Mouse (Mus musculus) cerebellum, postnatal 36 days (tissue): ENCODE results near the gene Il11ra1.

ENCODE experiments used
- DNase-seq, 2 experiments: peaks; one replicate each; pipeline ENCODE4 v3.0.0; 2021 to 2022; ENCODE audit warnings: mixed read lengths in 2 of 2

Gene Il11ra1

DNA sequence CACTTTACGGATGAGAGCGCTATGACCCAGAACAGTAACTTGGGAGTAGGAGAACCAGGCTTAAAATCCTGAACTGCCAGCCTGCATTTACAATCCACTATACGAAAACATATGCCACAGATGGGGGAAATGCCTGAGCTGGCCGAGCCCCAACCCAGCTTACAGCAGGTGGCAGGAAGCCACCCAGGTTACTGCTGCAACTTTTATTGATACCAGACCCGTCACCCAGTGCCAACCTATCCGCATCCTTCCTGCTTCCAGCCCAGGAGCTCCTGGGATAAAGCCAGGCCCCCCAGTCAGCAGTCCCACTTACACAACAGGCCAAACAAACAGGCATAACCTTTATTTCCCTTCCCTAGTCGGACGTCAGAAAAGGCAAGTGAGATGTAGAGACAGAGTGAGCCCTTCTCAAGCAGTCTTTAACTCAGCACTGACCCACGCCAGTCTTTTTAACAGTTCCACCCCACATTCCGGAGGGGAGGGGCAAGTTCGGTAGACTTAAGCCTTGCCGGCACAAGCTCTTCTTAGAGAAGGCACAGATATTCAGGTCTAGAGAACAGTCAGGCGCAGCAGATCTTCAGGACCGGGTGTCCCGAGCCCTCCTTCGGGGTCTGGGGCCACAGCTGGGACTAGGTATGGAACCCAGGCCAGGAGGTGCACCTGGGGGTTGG is 12.1 kb downstream of the Il11ra1 start:
- DNase-seq: peak; percentile 46 to 55

GRCm38 (mm10) chr4:41712421-41713196 is 12.8 kb downstream of the Il11ra1 start:
- no peak for DNase-seq

DNA sequence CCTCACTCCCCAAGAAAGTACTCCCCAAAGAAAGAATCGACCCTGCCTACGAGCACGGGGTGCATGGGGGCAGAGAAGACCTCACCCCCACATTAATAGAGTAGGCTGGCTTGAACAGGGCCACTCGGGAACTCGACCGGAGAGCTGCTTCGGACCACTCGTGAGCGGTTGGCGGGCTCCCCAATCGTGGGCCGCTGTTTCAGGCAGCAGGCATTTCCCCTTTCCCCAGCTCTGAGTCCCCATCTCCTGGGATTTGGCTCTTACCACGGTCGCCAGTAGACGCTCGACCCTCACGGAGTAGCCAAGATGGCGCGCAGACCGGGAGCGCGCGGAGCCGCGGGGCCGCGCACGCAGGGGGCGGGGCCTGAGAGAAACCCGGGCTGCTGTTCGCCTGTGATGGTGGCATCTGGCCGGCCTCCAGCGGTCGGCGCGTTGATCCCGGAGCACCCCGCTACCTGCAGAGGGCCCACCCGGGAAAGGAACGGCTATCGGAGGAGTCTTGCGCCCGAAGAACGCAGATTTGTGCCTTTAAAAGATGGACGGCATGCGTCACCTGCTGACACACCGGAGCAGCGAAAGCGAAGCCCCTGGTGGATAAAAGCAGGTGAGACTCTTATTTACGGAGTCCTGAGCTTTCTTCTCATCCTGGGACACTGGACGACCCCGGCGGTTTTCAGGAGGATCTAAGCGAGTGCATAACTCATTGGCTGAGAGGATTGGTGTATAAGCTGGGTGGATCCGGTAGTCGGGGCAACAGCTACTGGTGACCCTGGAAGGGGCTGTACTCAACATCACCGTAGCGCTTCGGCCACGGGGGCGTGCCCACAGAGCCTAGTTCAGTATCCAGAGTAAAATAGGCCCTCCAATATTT is 13.6 kb downstream of the Il11ra1 start, which contains the start of gene Rpp25l:
Gene Rpp25l, minus strand, starts transcription at position 338 of the 871 bp plus-strand sequence.
- peak; percentile 87 to 88 for DNase-seq

GRCm38 (mm10) chr4:41714276-41714675 is 14.5 kb downstream of the Il11ra1 start:
- peak; percentile 73 to 81 for DNase-seq

DNA sequence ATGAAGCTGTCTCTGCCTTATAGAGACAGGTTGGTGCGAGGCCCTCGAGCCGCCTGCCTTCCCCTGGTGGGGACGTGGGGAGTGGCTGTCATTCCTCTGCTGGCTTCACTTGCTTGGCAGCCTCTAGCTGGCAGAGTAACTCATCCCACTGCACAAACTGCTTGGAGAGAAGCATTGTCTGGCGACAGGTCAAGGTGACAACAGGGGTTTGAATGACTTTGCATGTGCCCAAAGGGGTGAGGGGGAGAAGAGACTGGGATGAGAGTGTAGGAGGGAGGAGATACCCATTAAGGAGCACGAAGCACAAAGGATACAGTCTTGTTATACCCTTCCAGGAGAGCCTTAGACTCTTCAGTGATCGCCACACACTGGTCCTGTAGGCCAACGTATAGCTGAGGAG is 15.3 kb downstream of the Il11ra1 start:
- no peak for DNase-seq

- peak; percentile 47 to 69 for DNase-seq
Observed at GRCm38 (mm10) chr4:41715596-41715995, 15.8 kb downstream of the Il11ra1 start.

DNA sequence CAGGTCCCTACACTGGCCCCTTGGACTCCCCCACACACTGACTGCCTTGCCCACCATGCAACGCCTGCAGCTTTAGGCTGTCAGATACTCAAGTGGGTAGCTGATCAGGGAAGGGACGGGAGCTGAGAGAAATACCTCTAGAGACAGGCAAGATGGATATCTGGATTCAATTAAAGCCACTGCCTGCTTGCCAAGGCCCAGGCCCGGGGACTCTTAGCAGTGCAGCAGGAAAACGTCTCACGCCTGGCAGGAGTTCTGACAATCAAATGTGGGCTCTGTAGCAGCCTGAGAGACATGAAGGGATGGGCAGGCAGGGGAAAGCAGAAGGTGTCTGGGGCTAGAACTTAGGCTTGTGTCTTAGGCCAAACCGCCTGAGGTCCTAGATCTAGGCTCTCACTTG is 17.0 kb downstream of the Il11ra1 start:
- no peak for DNase-seq

DNA sequence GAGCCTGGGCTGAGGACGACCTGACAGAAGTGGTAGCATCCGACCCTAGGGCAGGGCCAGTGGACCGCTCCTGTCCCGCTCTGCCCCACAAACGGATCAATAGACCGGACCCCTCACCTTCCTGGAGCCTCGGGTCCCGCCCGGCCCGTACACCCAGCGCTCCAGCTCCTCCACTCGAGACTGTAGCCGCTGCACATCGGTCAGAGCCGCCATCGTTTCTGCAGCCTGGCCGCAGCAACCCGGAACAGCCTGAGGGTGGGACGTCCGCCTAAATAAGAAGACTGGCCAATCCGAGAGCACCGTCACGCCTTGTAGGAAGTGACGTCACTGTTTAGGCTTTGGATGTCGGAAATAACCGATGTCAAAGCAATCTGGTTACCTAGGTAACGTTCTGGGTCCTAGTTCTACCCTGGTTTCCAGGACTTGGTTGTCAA is 23.1 kb downstream of the Il11ra1 start, which contains the start of gene Dctn3:
Gene Dctn3, minus strand, starts transcription at position 253 of the 434 bp plus-strand sequence.
- peak; percentile 85 to 87 for DNase-seq

GRCm38 (mm10) chr4:41726826-41727621 is 27.2 kb downstream of the Il11ra1 start:
- DNase-seq: no peak

DNA sequence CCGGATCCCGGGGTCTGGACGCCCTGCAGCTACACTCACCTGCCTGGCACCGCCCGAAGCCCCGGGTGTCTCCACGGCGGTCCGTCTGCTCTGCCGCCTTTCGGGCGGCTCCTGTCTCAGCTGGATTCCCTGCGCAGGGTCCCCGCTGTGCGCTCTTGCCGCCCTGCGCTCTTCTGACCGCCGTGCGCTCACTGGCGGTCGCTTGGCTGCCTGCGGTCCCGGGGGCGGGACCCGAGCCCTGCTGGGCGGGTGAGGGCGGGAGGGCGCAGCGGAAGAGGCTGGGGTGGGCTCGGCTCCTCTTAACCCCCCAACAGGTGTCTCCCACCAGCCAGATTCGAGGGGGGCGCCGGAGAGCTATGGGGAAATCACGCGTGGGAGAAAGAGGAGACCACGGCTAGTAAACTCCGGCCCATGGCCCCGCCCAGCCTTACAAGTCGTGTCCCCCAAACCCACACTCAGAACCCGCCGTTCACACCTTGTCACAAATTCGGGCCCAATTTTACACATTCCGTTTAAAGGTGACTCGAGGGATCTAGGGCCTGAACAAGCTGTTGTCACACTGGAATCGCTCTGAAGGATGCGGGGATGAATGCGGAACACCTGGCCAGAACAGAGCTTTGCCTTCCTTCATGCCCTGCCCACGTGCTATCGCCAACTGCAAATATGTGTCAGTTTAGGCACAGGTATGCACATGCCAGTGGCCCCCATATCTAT is 31.4 kb downstream of the Il11ra1 start, which contains the start of gene Arid3c:
Gene Arid3c, minus strand, starts transcription at position 91 of the 714 bp plus-strand sequence.
- DNase-seq: no peak

- peak; percentile 72 to 76 for DNase-seq
Observed at GRCm38 (mm10) chr4:41737602-41738255, 37.9 kb downstream of the Il11ra1 start.

DNA sequence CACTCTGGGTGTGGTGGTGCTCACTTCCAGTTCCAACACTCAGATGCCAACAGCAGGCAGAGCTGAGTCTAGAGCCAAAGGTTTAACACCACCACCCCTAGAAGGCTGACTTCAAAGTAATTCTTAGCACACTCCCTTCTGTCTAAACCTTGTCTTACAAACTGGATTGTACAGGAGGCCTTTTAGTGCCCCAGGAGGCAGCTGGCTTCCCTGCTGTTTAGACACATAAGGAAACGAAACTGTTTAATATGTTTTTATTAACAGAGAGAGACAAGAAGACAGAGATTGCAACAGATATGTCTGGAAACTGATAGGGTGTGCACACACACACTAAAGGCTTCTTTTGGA is 38.4 kb downstream of the Il11ra1 start:
- no peak for DNase-seq

- no peak for DNase-seq
Observed at GRCm38 (mm10) chr4:41739260-41739659, 39.5 kb downstream of the Il11ra1 start.

- peak; percentile 60 to 64 for DNase-seq
Observed at GRCm38 (mm10) chr4:41740380-41741157, 40.8 kb downstream of the Il11ra1 start.

- DNase-seq: peak; percentile 93 to 94
Observed at GRCm38 (mm10) chr4:41741158-41741560, 41.4 kb downstream of the Il11ra1 start.

DNA sequence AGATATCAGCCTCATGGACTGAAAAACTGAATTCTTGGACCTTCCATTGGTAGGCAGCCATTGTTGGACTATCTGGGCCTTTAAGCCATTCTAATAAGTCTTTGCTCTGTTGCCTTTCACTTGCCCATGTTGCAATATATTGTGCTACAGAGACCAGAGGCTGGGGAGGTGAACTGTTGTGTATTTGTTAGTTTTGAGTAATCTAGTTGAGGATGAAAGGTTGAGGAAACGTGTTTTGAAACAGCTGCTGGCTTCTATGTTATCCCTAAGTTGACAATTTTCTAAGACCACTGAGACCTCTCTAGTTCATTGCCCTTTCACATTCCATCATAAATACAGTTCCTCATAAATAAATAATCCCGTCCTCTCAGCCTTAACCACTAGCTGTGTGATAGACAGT is 44.3 kb downstream of the Il11ra1 start:
- no peak for DNase-seq

DNA sequence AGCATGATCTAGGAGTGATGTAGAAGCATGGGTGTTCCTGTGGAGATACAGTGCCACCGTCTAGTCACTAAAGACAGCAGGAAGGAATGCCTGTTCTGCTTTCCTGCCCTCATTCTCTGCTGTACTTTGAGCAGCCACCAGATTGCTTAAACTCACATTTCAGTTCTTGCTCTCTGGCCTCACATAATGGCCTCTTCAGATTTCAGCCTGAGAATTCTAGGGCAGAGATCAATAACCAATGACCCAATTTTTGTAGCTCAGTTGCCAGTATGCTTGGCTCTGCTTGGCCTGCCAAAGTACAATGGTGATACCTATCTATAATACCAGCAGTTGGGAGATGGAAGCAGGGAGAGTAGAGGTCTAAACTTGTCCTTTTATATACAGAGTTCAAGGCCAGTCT is 45.2 kb downstream of the Il11ra1 start:
- DNase-seq: no peak

GRCm38 (mm10) chr4:41754797-41755337 is 55.1 kb downstream of the Il11ra1 start, which contains the start of gene Galt:
TSS of gene Galt (plus strand) at chr4:41755228.
- no peak for DNase-seq
